Mouse (Mus musculus): ENCODE data around the gene Mdm4. TPM values are rescaled to one million over a fixed set of nuclear protein-coding genes. Genes with fewer than 3 reads are reported as not detected.
A peak's percentile ranks its signal among the peaks of the same experiment; 100 is the strongest.

Mdm4 gene
- polyA plus RNA-seq, 1 experiment, result 46.7 TPM

GRCm38 (mm10) chr1:132981232-132981631 lies 49.1 kb downstream of the Mdm4 start:
- Histone ChIP-seq H3K27ac (ENCODE audit: control insufficient read depth, insufficient read depth, low read depth, low read length) (no peak overlapping the region), H3K27me3 (ENCODE audit: control insufficient read depth, insufficient read depth, low read length) (no peaks in the 10 kb centered on the region), H3K4me1 (ENCODE audit: control insufficient read depth, insufficient read depth, low read length) (no peaks in the 10 kb centered on the region), H3K36me3 (ENCODE audit: control insufficient read depth, insufficient read depth, low read length) (no peaks in the 10 kb centered on the region; the same call in 1 of the 2 replicates), H3K4me3 (ENCODE audit: control insufficient read depth, low read depth, low read length) (no peak overlapping the region)
- no peak for TF ChIP-seq CTCF (IDR thresholded peaks at IDR 0.05; ENCODE audit: control insufficient read depth, insufficient read depth, insufficient replicate concordance, low read depth, low read length)
- TF ChIP-seq POLR2A (IDR thresholded peaks at IDR 0.05; ENCODE audit: control insufficient read depth, low read depth, low read length), result no peak

- H3K4me3 ChIP-seq (ENCODE audit: control insufficient read depth, low read depth, low read length), result no peak overlapping the region
- H3K36me3 ChIP-seq (ENCODE audit: control insufficient read depth, insufficient read depth, low read length), result no peaks in the 10 kb centered on the region
- H3K27me3 ChIP-seq (ENCODE audit: control insufficient read depth, insufficient read depth, low read length), result no peaks in the 10 kb centered on the region
- H3K27ac ChIP-seq (ENCODE audit: control insufficient read depth, insufficient read depth, low read depth, low read length), result no peak overlapping the region
- H3K4me1 ChIP-seq (ENCODE audit: control insufficient read depth, insufficient read depth, low read length), result no peaks in the 10 kb centered on the region
- TF ChIP-seq CTCF (IDR thresholded peaks at IDR 0.05; ENCODE audit: control insufficient read depth, insufficient read depth, insufficient replicate concordance, low read depth, low read length), result no peak
- TF ChIP-seq POLR2A (IDR thresholded peaks at IDR 0.05; ENCODE audit: control insufficient read depth, low read depth, low read length), result no peak
Observed at GRCm38 (mm10) chr1:132977402-132977801, 53.0 kb downstream of the Mdm4 start.

- no peak for TF ChIP-seq POLR2A (IDR thresholded peaks at IDR 0.05; ENCODE audit: control insufficient read depth, low read depth, low read length)
- TF ChIP-seq CTCF (IDR thresholded peaks at IDR 0.05; ENCODE audit: control insufficient read depth, insufficient read depth, insufficient replicate concordance, low read depth, low read length), result peak; percentile 51; the same call in 1 of the 2 replicates
- Histone ChIP-seq H3K4me3 (ENCODE audit: control insufficient read depth, low read depth, low read length) (no peak overlapping the region), H3K4me1 (ENCODE audit: control insufficient read depth, insufficient read depth, low read length) (no peaks in the 10 kb centered on the region), H3K36me3 (ENCODE audit: control insufficient read depth, insufficient read depth, low read length) (no peaks in the 10 kb centered on the region), H3K27ac (ENCODE audit: control insufficient read depth, insufficient read depth, low read depth, low read length) (no peak overlapping the region), H3K27me3 (ENCODE audit: control insufficient read depth, insufficient read depth, low read length) (no peaks in the 10 kb centered on the region)
Observed at GRCm38 (mm10) chr1:132968659-132969058, 61.7 kb downstream of the Mdm4 start.

- H3K27ac ChIP-seq (ENCODE audit: control insufficient read depth, insufficient read depth, low read depth, low read length), result no peak overlapping the region
- H3K36me3 ChIP-seq (ENCODE audit: control insufficient read depth, insufficient read depth, low read length), result no peaks in the 10 kb centered on the region
- H3K27me3 ChIP-seq (ENCODE audit: control insufficient read depth, insufficient read depth, low read length), result no peaks in the 10 kb centered on the region
- H3K4me1 ChIP-seq (ENCODE audit: control insufficient read depth, insufficient read depth, low read length), result no peaks in the 10 kb centered on the region
- TF ChIP-seq POLR2A (IDR thresholded peaks at IDR 0.05; ENCODE audit: control insufficient read depth, low read depth, low read length) (no peak), CTCF (IDR thresholded peaks at IDR 0.05; ENCODE audit: control insufficient read depth, insufficient read depth, insufficient replicate concordance, low read depth, low read length) (no peak)
- H3K4me3 ChIP-seq (ENCODE audit: control insufficient read depth, low read depth, low read length), result no peak overlapping the region
Observed at GRCm38 (mm10) chr1:132964691-132965090, 65.7 kb downstream of the Mdm4 start.

GRCm38 (mm10) chr1:132964106-132964505 lies 66.3 kb downstream of the Mdm4 start:
- no peak overlapping the region for H3K4me3 ChIP-seq (ENCODE audit: control insufficient read depth, low read depth, low read length)
- TF ChIP-seq CTCF (IDR thresholded peaks at IDR 0.05; ENCODE audit: control insufficient read depth, insufficient read depth, insufficient replicate concordance, low read depth, low read length) (no peak), POLR2A (IDR thresholded peaks at IDR 0.05; ENCODE audit: control insufficient read depth, low read depth, low read length) (no peak)
- no peaks in the 10 kb centered on the region for H3K4me1 ChIP-seq (ENCODE audit: control insufficient read depth, insufficient read depth, low read length)

GRCm38 (mm10) chr1:132961751-132962150 lies 68.6 kb downstream of the Mdm4 start:
- Histone ChIP-seq H3K4me3 (ENCODE audit: control insufficient read depth, low read depth, low read length) (no peak overlapping the region), H3K27me3 (ENCODE audit: control insufficient read depth, insufficient read depth, low read length) (no peaks in the 10 kb centered on the region), H3K4me1 (ENCODE audit: control insufficient read depth, insufficient read depth, low read length) (no peaks in the 10 kb centered on the region), H3K27ac (ENCODE audit: control insufficient read depth, insufficient read depth, low read depth, low read length) (no peak overlapping the region), H3K36me3 (ENCODE audit: control insufficient read depth, insufficient read depth, low read length) (no peaks in the 10 kb centered on the region)
- TF ChIP-seq POLR2A (IDR thresholded peaks at IDR 0.05; ENCODE audit: control insufficient read depth, low read depth, low read length), result no peak
- no peak for TF ChIP-seq CTCF (IDR thresholded peaks at IDR 0.05; ENCODE audit: control insufficient read depth, insufficient read depth, insufficient replicate concordance, low read depth, low read length)

More at GRCm38 (mm10) chr1:132964106-132964505, 66.3 kb downstream of the Mdm4 start:
- H3K27ac ChIP-seq (ENCODE audit: control insufficient read depth, insufficient read depth, low read depth, low read length), result no peak overlapping the region
- no peaks in the 10 kb centered on the region for H3K36me3 ChIP-seq (ENCODE audit: control insufficient read depth, insufficient read depth, low read length)
- H3K27me3 ChIP-seq (ENCODE audit: control insufficient read depth, insufficient read depth, low read length), result no peaks in the 10 kb centered on the region

GRCm38 (mm10) chr1:132956809-132957208 lies 73.6 kb downstream of the Mdm4 start:
- Histone ChIP-seq H3K36me3 (ENCODE audit: control insufficient read depth, insufficient read depth, low read length) (no peaks in the 10 kb centered on the region), H3K27ac (ENCODE audit: control insufficient read depth, insufficient read depth, low read depth, low read length) (no peak overlapping the region)

GRCm38 (mm10) chr1:132947811-132948210 lies 82.5 kb downstream of the Mdm4 start:
- Histone ChIP-seq H3K4me1 (ENCODE audit: control insufficient read depth, insufficient read depth, low read length) (no peaks in the 10 kb centered on the region), H3K27ac (ENCODE audit: control insufficient read depth, insufficient read depth, low read depth, low read length) (no peak overlapping the region), H3K36me3 (ENCODE audit: control insufficient read depth, insufficient read depth, low read length) (no peaks in the 10 kb centered on the region), H3K4me3 (ENCODE audit: control insufficient read depth, low read depth, low read length) (no peak overlapping the region), H3K27me3 (ENCODE audit: control insufficient read depth, insufficient read depth, low read length) (no peaks in the 10 kb centered on the region)
- TF ChIP-seq POLR2A (IDR thresholded peaks at IDR 0.05; ENCODE audit: control insufficient read depth, low read depth, low read length) (no peak), CTCF (IDR thresholded peaks at IDR 0.05; ENCODE audit: control insufficient read depth, insufficient read depth, insufficient replicate concordance, low read depth, low read length) (no peak)

More at GRCm38 (mm10) chr1:132956809-132957208, 73.6 kb downstream of the Mdm4 start:
- Histone ChIP-seq H3K4me1 (ENCODE audit: control insufficient read depth, insufficient read depth, low read length) (no peaks in the 10 kb centered on the region), H3K4me3 (ENCODE audit: control insufficient read depth, low read depth, low read length) (no peak overlapping the region), H3K27me3 (ENCODE audit: control insufficient read depth, insufficient read depth, low read length) (no peaks in the 10 kb centered on the region)
- no peak for TF ChIP-seq POLR2A (IDR thresholded peaks at IDR 0.05; ENCODE audit: control insufficient read depth, low read depth, low read length)
- TF ChIP-seq CTCF (IDR thresholded peaks at IDR 0.05; ENCODE audit: control insufficient read depth, insufficient read depth, insufficient replicate concordance, low read depth, low read length), result no peak
